Mouse (Mus musculus) kidney, adult 9 months (tissue): Measurements from ENCODE around the gene Nin.

Source experiments
- DNase-seq: peaks from one replicate; pipeline ENCODE4 v3.0.0; 2022

The Nin gene

DNA sequence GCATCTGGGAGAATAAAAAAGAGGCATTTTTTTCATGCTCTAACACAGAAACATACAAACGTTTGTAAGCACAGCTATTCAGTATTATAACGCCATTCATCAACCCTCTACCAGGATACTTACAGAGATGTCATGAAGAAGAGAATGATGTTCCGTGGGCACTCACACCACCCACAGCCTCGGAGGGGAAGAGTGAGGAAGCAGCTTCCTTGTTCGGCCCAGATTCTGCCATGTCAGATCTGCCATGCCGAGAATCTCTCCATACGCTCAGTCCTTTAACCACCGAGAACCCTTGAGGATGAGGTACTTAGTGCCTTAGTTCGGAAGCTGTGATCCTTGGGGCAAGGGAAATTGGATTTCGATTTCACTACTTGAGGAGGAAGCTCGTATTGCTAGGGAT lies at the start of gene Nin:
Gene Nin (minus strand): TSS at position 367 of the 400 bp plus-strand sequence.
- DNase-seq: no peak

DNA sequence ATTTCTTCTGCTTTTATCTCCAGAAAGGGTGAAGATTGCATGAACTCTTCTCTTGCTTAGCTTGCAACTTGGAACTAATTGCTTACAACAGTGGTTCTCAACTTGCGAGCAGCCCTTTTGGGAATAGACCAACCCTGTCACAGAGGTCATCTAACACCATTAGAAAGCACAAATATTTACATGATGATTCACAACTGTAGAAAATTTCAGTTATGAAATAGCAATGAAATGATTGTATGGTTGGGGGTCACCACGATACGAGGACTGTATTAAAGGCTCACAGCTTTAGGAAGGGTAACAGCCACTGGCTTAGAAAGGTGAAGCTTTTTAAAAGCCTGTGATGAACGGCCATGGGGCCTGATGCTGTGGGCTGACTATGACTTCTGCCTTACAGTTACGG lies 47.5 kb upstream of the Nin start:
- no peak for DNase-seq

DNA sequence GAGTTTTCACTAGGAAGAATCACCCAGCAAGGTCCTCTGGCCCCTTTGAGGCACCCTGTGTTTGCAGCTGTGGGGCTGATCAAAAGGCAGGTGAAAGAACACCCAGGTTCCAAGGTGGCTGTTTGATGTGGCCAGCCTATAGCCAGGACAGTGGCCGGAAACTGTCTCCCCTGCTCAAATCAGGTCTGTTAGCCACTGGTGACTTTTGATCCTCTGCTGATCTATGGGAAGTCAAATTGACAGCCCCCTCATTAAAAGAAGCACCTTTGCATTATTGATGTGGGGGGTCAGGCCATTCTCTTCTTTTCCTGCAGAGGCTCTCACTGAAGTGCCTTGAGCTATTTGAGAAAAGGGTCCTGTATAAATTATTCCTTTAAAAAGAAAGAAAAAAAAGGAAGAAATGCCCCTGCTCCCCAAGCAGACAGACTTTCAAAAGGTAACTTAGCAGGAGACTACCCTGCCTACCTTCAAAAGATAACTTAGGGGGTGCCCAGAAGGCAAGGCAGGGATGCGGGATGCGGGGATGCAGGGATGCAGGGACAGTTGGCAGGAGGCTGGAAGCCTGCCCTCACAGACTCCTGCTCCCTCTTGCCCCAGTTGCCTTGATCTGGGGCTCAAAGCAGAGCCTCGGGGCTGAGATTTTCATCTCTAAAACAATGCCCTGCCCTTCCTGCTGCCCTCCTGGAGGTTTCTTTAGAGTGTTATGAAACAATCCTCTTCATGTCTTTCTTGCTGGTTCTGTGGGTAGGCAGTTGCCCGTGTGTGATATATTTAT lies 44.0 kb upstream of the Nin start:
- DNase-seq: no peak

DNA sequence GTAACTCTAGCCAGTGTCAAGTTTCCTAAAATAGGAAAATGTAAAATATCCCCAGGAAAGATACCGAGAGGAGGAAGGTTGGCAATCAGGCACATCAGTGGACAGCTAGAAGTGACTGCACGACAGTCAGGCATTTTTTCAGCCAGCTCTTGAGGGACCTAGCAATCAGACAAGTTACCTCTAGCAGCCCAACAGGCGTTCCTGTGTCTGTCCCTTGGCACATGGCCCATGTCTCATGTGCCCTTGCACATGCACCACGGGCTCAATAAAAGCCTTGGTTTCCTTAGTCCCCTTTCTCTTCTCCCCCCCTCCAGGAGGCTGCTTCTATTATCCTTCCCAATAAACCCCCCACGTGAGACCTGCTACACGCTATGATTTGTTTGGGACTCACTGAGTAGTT lies 42.7 kb upstream of the Nin start:
- no peak for DNase-seq

DNA sequence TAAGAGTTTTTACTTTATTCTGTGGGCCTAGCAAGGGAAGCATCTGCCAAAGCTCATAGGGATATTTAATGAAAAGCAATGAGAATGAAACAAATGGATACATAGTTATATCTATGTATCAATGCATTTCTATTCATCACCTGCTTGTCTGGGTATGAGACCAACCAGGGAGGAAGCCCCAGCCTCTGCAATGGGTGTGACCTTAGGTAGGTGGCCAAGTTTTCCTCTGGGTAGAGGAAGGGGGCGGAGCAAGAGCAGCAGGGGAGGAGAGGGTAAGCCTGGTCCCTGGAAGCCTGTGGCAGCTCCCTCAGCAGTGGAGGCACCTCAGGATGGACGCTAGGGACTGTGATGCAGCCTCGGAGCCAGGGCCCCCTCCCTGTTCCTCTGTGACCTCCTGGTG lies 40.3 kb upstream of the Nin start, which contains the start of gene Abhd12b:
Gene Abhd12b (plus strand): TSS at position 301 of the 400 bp plus-strand sequence.
- DNase-seq: no peak

DNA sequence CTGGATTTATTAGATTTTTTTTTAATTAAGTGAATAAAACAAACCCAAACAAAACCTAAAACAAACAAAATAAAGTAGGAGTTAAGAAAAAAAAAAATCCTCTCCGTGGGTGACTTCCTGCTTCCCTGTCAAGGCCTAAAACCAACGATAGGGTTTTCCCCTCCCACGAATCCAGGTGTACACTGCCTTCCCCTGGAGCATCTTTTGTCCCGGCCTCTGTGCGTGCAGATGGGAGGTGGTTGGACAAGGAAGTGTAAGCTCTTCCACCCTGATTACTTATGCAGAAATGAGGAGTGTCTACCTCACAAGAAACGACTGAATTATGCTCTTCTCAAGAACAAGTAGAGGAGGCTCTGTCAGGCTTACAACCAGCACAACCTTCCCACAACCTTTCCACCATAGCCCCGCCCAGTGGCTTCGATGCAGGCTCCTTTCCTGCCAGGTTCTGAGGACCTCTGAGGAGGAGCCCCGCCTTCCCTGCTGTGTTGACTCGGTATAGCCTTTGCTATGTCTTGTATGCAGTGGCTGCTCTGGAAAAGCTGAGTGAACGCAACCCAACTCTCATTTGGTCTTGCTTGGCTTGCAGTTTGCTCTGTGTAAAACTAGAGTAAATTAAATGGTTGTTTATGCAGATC lies 35.2 kb upstream of the Nin start:
- no peak for DNase-seq

DNA sequence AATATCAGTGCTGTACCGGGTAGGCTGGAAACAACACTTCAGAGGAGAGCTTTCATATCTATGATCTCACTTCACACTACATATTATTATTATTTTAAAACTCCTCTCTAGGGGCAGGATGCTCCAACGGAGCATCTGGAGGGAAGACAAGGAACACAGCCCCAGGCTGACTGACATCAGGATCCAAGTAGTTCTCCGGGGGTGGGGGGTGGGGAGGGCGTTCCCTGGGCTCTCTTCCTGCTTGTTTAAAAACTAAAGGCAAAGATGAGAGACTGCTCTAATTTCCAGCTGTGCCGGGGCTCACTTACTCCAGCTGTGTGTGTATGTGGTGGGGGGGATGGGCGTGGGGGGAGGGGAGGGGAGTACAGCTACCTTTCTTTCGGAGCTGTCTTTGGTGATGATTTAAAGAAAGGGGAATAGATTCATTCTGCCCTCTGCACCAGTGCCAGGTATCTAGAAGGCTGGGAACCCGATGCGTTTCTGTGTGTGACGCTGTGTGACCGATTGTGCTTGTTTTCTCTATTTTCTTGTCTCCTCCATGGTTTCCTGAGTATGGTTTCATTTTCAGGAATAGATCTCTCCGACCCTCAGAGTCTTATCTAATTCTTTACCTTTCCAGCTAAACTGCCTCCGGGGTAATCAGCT lies 34.6 kb upstream of the Nin start:
- no peak for DNase-seq

DNA sequence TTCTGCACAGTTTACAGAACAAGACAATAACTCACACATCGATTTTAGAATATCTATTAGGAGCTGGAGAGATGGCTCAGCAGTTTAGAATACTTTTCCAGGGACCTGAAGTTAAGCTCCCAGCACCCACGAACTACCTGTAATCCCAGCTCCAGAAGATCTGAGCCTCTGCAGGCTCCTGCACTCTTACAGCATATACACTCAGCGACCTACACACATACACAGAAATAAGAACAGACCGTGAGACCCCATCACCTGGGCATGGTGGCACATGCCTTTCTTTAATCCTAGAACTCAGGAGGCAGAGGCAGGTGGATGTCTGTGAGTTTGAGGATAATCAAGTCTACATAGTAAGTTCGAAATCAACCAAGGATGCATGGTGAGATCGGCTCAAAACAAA lies 32.1 kb upstream of the Nin start:
- no peak for DNase-seq

DNA sequence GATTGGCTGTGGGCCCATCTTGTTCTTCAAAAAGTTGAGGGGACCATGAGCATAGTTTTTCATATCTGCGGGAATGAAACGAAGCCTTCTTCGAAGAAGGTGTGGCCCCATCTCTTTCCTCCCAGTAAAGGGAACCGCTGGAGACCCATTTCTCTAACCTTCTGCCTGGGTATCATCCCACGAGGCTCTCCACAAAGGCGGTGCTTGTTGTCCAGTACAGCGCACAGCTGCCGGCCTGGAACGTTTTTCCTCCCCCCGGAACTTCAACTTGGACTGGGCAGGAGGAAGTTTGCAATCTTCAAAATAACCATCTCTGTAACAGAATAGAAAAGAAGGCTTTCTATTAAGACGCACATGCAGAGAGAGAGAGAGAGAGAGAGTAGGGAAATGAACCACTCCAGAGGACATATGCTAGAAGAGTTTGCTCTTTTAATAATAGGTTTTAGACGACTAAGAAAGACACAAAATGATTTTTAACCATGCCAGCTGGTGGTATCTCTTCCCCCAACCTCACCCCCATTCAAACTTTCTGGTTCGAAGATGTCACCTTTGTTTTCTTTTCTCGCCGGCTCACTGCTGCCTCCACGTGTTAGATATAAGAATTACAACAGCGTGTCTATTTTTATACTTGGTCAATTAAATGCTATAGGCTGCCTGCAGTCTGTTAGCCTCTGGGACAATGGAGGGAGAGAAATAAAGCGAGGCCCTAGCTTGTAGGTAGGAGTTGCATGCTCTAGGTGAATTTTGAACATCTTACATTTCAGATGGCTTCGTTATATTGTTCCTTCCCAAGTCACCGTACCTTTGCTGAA lies 31.3 kb upstream of the Nin start:
- peak; percentile 70 for DNase-seq

DNA sequence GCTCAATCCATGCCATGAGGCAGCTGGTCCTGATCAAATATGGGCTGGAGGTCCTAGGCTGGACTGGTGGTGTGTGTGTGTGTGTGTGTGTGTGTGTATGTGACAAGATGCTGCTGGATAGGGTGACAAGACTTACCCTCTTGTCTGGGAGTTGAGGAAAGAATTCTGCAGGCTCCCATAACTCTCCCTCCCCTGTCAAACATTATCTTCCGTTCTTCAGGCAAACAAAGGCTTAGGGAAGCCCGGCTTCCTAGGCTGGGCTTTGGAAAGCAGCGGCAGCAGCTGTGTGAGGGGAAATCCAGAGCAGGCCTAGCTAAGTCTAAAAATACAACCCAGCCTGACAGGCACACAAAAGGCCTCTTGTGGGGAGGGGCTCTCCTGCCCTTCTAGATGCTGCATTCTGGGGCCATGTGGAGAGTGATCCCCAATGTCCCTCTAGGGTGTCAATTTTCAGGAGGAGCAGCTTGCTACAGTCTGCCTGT lies 30.6 kb upstream of the Nin start:
- DNase-seq: peak; percentile 53

DNA sequence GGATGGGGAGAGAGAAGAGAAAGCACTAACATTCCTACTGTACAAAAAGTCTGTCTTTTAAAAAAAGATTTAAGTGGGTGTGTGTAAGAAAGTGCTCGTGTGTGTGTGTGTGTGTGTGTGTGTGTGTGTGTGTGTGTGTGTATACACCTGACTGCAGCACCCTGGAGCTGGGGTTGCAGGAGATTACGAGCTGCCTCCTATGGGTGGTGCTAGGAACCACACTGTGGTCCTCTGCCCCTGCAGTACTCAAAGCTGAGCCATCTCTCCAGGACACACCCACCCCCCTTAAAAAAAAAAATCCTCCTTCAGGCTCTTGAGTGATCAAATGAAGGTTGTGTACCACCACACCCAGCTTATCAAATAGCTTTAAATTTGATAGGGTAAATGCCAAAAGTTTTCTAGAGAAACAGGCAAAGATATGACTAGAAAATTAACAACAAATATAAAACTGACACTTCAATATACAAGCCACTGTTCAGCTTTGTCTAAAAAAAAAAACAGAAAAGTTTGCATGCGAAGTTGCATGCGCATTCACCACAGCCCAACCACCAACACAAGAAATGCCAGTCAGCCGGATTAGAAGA lies 27.6 kb upstream of the Nin start:
- no peak for DNase-seq

DNA sequence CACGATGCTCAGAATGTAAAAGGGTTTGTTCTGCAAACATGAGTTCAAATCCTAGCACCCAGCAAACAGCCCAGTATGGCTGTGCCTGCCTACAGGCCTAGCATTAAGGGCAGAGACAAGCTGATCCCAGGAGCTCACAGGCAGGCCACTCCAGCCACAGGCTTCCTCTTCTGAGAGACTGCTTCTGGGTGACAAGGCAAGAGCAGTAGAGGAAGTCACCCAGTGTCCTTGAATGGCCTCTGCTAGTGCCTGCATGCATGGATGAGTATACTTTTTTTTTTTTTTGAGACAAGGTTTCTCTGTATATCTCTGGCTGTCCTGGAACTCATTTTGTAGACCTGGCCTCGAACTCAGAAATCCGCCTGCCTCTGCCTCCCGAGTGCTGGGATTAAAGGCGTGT lies 27.0 kb upstream of the Nin start:
- no peak for DNase-seq

DNA sequence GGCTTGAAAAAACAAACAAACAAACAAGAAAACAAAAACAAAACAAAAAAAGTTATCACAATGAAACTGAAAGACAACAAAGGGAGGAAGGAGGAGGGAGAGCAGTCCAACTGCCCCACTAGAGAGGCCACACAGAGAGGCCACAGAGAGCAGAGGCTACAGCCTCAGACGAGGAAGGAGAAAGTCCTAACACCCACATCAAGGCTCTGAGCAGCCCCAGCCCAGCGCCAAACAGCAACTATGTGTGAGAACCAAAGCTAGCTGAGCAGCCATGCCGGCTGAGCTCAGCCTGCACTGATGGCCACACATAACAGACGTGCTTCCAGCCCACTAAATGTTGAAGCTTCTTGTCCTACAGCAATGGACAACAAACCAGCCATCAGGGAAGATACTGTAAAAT lies 26.4 kb upstream of the Nin start:
- no peak for DNase-seq

DNA sequence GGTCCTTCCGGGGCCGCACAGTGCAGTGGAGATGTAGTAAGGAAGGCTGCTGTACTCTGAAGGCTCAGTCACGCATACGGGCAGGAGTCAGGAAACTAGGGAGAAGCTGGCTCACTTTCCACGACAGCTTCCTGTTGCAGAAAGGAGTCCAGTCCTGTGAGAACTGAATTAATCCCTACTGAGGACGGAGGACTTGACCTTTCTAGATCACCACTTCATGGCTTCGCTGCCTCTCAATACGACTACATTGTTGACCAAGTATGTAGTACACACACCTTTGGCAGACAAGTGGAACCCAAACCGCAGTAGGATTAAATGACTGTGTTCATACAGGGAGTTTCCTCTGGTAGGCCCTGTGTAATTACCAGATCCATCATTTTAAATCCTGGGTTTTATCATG lies 24.1 kb upstream of the Nin start:
- no peak for DNase-seq

DNA sequence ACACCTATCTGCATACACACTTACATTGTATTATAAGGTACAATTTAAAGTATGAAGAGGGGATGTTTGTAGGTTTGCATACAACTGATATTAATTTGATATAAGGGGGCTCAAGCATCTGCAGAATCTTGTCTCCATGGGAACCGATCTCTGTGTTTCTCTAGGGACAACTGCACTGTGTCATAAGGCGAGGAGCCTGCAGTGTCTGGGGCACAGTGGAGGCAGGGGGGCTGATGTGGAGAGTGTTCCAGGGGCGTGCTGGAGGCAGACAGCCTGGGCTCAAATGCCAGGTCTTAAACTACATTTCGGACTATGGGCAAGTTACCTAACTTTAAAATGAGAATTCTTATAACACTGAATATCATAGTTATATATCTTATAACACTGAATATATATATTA lies 23.6 kb upstream of the Nin start:
- no peak for DNase-seq

DNA sequence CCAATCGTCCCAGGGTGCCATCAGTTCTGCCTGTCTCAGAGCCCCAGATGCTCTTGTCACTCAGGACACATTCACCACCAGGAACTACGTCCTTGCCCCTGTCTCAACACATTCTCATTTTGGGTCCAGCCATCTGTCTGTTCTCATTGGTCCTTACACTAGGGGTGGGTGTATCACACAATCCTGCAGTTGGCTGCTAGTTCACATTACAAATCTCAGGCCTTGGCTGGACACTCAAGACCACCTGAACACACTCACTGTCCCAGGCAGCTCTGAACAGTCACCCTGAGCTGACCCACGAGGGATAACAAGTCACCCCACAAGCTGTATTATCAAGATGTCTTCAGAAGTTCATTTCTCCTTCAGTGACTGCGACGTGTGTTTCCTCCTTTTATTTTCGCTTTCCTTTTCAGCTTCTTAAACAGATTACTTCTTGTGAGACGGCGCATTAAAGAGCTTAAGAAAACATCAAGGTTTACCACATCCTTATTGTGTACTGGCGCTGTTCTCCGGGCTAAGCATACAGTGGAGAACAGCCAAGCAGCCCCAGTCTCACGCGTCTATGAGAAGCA lies 22.8 kb upstream of the Nin start:
- no peak for DNase-seq

DNA sequence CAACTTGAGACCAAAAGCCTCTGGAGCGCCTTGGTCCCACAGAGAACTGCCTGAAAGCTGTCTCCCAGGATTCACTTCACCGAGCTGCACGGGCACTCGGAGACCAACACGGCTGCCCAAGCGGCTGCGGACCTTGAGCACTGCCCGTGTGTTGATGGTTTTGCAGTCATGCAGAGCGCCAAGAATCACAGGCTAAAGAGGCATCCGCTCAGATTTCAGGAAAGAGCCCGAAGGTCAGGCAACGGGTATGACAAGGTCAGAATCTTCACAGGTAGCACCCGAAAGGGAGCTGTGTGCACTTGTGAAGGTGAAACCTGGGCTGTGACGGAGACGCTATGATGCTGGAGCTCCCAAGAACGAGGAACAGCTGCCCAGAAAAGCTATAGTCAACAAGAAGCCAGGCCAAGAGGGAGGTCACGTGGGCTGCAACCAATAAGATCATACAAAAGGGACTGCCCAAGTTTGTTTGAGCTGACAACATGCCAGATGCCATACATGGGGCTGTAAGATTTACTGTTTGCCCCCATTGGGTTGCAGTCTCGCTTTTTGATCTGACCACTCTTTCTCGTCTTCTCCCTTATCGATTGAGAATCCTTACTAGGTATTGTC lies 21.2 kb upstream of the Nin start:
- DNase-seq: peak; percentile 44

DNA sequence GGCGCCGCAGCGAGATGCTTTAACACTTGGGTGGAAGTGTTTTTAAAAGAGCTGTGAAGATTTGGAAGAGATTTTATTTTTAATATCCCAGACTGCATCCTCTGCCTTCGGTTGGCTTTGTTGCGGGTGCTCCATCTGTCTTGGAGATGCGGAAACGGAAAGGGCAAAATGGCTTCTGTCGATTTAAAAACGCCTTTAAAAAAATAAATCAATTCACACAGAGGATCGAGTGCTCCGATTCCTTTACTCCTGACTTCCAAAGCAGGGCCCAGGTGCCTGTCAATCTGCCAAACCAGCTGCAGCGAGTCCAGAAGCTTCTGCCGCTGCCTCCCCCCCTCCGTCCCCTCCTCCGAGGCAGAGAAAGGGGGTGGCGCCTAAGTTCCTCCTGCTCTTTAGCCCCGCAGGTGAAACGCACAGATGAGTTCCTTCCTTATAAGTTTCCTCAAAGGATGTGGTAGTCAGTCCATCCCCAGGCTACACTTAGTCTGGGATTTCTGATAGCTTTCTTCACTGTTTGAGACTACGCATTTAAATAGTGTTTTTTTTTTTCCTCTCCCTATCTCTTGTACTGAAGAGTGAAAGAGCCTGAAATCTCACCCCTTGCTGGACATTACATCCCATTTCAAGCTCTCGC lies 17.6 kb upstream of the Nin start:
- no peak for DNase-seq

DNA sequence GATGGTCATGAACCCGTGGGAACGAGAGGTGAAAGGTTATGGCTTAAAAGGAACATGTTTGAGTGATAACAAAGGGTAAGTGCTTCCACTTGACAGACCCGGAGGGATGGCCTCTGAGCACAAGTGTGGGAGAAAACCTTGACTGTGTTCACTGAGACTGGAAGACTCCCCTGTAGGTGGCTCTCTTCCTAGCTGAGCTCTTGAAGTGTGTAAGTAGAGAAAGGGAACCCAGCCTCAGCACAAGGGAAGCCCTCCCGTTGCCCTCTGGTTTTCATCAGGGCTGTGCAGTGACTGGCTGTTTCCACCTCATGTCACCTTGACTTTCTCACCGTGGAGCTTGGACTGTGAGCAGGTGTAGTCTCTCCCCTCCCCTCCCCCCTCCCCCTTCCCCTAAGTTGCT lies 15.6 kb upstream of the Nin start:
- no peak for DNase-seq

DNA sequence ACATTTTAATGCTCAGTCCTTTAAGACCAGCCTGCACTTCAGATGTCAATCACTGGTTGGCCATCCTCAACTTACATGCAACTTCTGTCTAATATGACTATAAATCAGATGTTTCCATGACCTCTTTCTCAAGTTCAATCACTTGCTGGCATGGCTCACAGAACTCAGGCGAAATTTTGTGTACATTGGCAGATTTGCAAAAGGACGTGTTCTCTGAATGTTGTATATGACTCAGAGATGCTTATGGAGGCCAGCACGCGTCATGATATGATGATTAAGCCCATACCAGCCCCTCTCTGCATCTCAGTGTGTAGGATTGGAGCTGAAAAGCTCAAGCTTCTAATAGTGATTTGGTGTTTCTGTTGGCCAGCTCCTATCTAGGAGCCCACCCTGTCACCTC lies 13.1 kb upstream of the Nin start:
- no peak for DNase-seq

DNA sequence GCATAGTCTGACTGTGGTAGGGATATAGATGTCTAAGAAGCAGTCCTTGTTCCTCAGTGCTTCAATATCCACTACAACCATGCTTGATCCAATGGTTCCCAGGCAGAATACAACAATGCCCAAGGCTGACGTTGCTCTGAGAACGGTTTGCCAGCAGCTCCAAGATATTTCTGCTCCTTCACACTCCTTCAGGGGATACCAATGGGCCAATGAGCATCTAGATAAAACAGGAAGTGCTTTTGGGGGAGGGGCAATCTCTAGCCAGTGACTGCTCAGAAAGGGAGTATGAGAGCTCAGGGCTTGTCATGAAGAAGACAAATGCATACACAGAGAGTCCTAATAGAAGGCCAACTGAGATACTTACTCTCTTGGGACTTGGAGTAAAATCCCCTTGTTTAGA lies 6.0 kb upstream of the Nin start:
- no peak for DNase-seq
